ENCODE assay signal across 8 mouse cellular contexts in genomic region chr16:17110771-17111743, GRCm38 (mm10). TPM values are rescaled to one million over a fixed set of nuclear protein-coding genes. Genes with fewer than 3 reads are reported as not detected.
DNase-seq lines count a peak whose midpoint lies in the region; ATAC-seq lines count a peak whose summit lies in the region.

TSS of gene Ppil2 (minus strand) at chr16:17111257.

- peak; percentile 75 to 92 for DNase-seq in adrenal gland, adult (ENCODE audit: inconsistent age in 2 of 2, low spot score in 1 of 2)
- DNase-seq in embryo, embryonic 10 days (ENCODE audit: low spot score) = peak; percentile 90
- peak; percentile 51 for DNase-seq in gastrocnemius, postnatal 14 days
- DNase-seq in induced T-regulatory cell, adult 2 months (ENCODE audit: low read depth) = peak; percentile 86
- DNase-seq in left cerebral cortex, postnatal 10 days (ENCODE audit: extremely low spot score in 1 of 2, low spot score in 2 of 2) = peak; percentile 66 to 76
- DNase-seq in right cerebral cortex, postnatal 10 days (ENCODE audit: low spot score in 2 of 2) = peak; percentile 79 to 87
- DNase-seq in urinary bladder, postnatal 36 days (ENCODE audit: low spot score in 2 of 2) = peak; percentile 56 to 64

- intact Hi-C loops in gastrocnemius, postnatal 14 days (cut with DNase I; ENCODE audit: low total_unique reads) = no loop called here
- intact Hi-C loops in left cerebral cortex, postnatal 10 days (cut with DNase I) = no loop called here

- peak; percentile 90 for ATAC-seq in megakaryocyte progenitor cell, adult 5-6 weeks (replicated peaks; ENCODE audit: poor library complexity)

RNA-seq across cellular contexts. Expression of gene Ppil2, which starts in this region (rescaled TPM):
- total RNA-seq in gastrocnemius, postnatal 14 days (2021) = 10 to 100 TPM; 27.7 to 29.2 TPM
- 10 to 100 TPM; 84.6 to 87.7 TPM for total RNA-seq in left cerebral cortex, postnatal 10 days (2021)
- 63.6 and 73.0 TPM in 2 replicates for total RNA-seq in megakaryocyte progenitor cell, adult 5-6 weeks (2015)
- total RNA-seq in megakaryocyte progenitor cell, adult 5-6 weeks (2017) = 86.8 and 99.8 TPM in 2 replicates

Comparison
In these comparisons a context has a peak if more than half of its experiments do, and no peak if none do; other contexts are left out.
1. Peak in every context shown above with its lines: DNase-seq and ATAC-seq.